Mouse (Mus musculus) left cerebral cortex, postnatal 4 days (tissue): ENCODE results near the gene Dnmbp. TPM values are rescaled to one million over a fixed set of nuclear protein-coding genes. Genes with fewer than 3 reads are reported as not detected.

Source experiments
- DNase-seq: peaks from one replicate; pipeline ENCODE4 v3.0.0-alpha.2; 2022
- intact Hi-C: fragments of 180-260 bp; cut with DNase I; formaldehyde crosslinking; loops from one replicate; pipeline ENCODE4 v1.15.1; 2025
- total RNA-seq, 2 experiments: library from RNA; stranded (reverse); gene quantifications; 2 replicates each; pipeline ENCODE4 v1.2.3; 2021

Dnmbp gene
- total RNA-seq, 2 experiments from 2014 or later = 11.3 to 11.4 TPM

DNA sequence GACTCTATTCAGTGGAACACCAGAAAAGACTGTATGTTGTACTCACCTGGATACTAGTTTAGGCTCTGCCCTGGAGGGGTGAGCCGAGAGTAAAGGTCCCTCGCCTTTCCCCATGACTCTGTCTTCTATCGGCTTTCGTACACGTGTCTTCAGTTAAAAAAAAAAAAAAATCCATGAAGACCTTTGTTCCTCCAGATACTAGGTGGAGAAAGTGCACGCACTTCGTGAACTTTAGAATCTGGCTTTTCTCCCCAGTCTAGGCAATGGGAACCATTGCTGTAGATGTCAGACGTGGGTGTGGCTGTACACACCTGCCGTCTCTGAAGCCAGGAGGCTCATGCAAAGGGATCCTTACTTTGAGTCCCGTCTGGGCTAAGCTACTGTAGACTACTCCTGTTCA lies 126.7 kb downstream of the Dnmbp start:
- DNase-seq = no peak
- intact Hi-C loops = no loop called here

DNA sequence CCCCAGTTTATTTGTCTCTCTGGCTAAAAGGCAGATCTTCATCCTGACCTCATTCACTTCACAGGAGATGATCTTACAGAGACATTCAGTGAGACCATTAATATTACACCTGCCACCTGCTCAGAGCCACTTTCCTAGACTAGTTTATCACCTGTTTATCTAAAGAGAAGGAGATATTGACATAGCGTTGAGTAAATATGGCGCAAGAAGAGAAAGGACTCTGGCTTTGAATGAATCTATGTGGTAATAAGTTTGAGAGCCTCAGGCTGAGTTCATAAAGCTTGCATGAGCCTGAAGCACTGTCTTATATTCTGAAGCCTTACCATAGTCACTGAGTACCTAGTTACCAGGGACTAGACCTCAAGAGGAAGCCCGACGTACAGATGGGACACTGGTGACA lies 128.6 kb downstream of the Dnmbp start:
- DNase-seq = no peak
- intact Hi-C loops = no loop called here

DNA sequence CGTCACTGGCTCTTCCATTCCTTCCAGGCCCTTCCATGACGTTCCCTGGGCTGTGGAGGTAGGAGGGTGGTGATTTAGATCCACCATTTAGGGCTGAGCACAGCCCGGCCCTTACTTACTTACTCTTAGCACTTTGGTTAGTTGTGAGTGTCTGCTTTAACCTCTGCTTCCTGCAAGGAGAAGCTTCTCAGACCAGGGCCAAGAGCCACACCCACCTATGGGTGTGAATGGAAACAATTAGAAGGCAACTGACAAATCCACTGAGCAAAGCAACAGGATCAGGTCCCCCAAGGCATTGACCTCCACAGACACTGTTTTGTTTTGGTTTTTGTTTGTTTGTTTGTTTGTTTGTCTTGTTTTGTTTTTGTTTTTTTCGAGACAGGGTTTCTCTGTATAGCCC lies 130.7 kb downstream of the Dnmbp start:
- DNase-seq = no peak
- intact Hi-C loops = no loop called here

DNA sequence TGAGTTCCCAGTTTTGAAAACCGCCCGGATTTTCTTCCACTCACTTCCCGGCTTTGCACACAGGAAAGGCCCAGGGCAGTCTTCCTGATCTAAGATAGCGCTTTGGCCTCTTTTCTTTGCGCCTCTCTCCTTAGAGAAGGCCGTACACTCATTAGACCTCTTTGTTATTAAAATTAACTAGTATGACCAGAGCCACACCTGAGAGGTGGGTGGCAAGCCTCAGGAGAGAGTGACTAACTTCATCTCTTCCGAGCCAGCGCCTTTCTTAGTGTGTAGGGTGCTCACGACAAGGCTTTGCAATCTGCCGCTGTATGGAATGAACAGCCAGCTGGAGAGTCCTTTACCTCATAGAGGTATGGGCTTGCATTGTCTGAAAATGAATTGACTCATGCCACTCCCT lies 136.1 kb downstream of the Dnmbp start:
- no peak for DNase-seq
- intact Hi-C loops = no loop called here

DNA sequence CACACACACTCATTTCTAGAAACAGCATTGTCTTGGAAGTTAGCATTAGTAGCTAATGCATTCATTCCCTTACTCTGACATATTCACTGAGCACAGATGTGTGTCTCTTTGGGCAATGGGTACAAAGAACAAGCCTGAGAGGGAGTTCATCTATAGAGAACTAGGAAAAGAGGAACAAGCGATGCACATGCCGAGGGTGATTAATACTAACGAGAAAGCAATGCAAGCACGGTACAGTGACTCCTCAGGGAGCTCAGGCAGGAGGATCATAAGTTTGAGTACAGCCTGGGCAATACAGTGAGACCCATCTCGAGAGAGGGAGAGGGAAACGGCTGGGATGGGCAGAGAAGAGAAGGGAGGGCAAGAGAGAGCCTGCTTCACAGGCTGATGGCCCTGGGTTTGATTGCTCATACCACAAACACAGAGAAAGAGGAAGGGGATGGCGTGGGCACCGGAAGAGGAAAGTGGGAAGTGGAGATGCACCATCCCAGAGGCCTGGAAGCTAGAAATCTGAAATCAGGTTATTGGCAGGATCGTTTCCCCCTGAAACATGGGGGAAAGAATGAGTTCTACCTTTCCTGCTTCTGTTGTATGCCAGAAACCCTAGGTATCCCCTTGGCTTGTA lies 138.5 kb downstream of the Dnmbp start:
- DNase-seq = no peak
- intact Hi-C loops = no loop called here

DNA sequence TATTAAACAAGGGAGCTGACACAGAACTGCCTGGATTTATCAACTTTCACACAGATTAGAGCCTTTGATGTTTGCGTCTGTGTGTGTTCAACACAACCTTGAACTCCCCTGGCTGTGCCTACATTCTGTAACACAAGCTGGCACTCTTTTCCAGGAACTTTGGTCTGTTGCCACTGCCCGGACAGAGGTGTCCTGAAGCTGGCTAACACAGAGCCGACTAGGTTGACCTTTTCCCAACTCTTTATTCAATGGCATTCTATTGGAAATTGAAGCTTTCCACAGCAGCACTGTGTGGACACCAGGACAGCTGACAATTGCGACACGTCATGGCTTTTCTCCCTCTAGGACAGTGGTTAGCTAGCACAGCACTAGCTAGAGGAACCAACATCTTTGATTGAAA lies 142.8 kb downstream of the Dnmbp start:
- DNase-seq = no peak
- intact Hi-C loops = no loop called here

Other genes starting within 250 kb of the Dnmbp start
- gene Cutc, start 187.2 kb downstream of the Dnmbp start, total RNA-seq = 1 to 10 TPM; 2.2 to 4.3 TPM
- 10 to 100 TPM; 17.6 to 18.3 TPM for gene Cox15, start 187.2 kb downstream of the Dnmbp start, total RNA-seq
- gene Abcc2, start 158.0 kb downstream of the Dnmbp start, total RNA-seq = under 1 TPM; 0.26 to 0.28 TPM
- gene Cpn1, start 46.4 kb upstream of the Dnmbp start, total RNA-seq = under 1 TPM in 1 of 2 experiments, not detected in 1; 0.18 TPM
- not detected for gene Cyp2c23, start 89.0 kb upstream of the Dnmbp start, total RNA-seq
- 10 to 100 TPM; 23.4 to 26.1 TPM for gene Erlin1, start 129.6 kb upstream of the Dnmbp start, total RNA-seq
- 10 to 100 TPM; 61.4 to 64.7 TPM for gene Chuk, start 167.3 kb upstream of the Dnmbp start, total RNA-seq
- gene Cwf19l1, start 195.7 kb upstream of the Dnmbp start, total RNA-seq = 10 to 100 TPM; 21.7 to 24.4 TPM
- 10 to 100 TPM; 87.2 to 92.2 TPM for gene Bloc1s2, start 206.3 kb upstream of the Dnmbp start, total RNA-seq